Mouse (Mus musculus) heart, adult 2 months (tissue): ENCODE data around the gene C2cd4b. TPM values are rescaled to one million over a fixed set of nuclear protein-coding genes. Genes with fewer than 3 reads are reported as not detected.

Experiments used
- DNase-seq, 2 experiments: peaks; one replicate each; pipeline ENCODE4 v3.0.0; 2021
- H3K27ac ChIP-seq: fragments of 200-600 bp; 2 replicates; pipeline ENCODE4 v1.8.1; 2022
- H3K27me3 ChIP-seq: fragments of 200-500 bp; 2 replicates; pipeline ENCODE4 v1.6.1; 2012; ENCODE audit warnings: mild to moderate bottlenecking, low read length, inconsistent platforms, mixed read lengths; ENCODE audit not compliant: control insufficient read depth, insufficient read depth
- H3K36me3 ChIP-seq: fragments of 200-500 bp; 2 replicates; pipeline ENCODE4 v1.6.1; 2012; ENCODE audit warnings: low read length, inconsistent platforms; ENCODE audit not compliant: control insufficient read depth, insufficient read depth
- H3K4me1 ChIP-seq: fragments of 200-500 bp; 2 replicates; pipeline ENCODE4 v1.6.1; 2011; ENCODE audit warnings: low read length; ENCODE audit not compliant: control insufficient read depth, insufficient read depth
- H3K4me3 ChIP-seq: fragments of 200-600 bp; 2 replicates; pipeline ENCODE4 v1.8.1; 2022
- H3K79me2 ChIP-seq: fragments of 200-500 bp; replicated peaks from 2 replicates; pipeline ENCODE4 v1.6.1; 2012; ENCODE audit warnings: mild to moderate bottlenecking, inconsistent platforms, low read length, moderate library complexity, mixed read lengths; ENCODE audit not compliant: control insufficient read depth, insufficient read depth
- H3K9ac ChIP-seq: fragments of 200-500 bp; 2 replicates; pipeline ENCODE4 v1.6.1; 2012; ENCODE audit warnings: low read depth, mild to moderate bottlenecking, control low read depth, inconsistent platforms, low read length, mixed read lengths
- CTCF ChIP-seq: fragments of 200-600 bp; IDR thresholded peaks from 2 replicates; pipeline ENCODE4 v1.8.1; 2022; ENCODE audit warnings: antibody characterized with exemption, mild to moderate bottlenecking, moderate library complexity
- EP300 ChIP-seq: fragments of 200-500 bp; IDR thresholded peaks from 2 replicates; pipeline ENCODE4 v1.6.1; 2011; ENCODE audit warnings: low read depth, low read length, control low read depth; ENCODE audit not compliant: insufficient read depth
- POLR2A ChIP-seq: fragments of 200-500 bp; IDR thresholded peaks from 2 replicates; pipeline ENCODE4 v1.6.1; 2011; ENCODE audit warnings: mild to moderate bottlenecking, low read depth, low read length, control low read depth; ENCODE audit not compliant: insufficient read depth
- WGBS: fragments of 180-500 bp; shearing (Covaris S2); methylation state at CpG from one replicate; pipeline ENCODE4 v1.1.7; 2018; 5-methylcytosine and 5-hydroxymethylcytosine counted together
- intact Hi-C: fragments of 180-260 bp; cut with DNase I; formaldehyde crosslinking; loops from one replicate; pipeline ENCODE4 v1.15.1; 2025
- polyA plus RNA-seq: library from polyadenylated mRNA; depleted of rRNA; stranded (reverse); fragments of >200 nt; gene quantifications from 2 replicates; pipeline ENCODE4 v1.2.3, GENCODE M21; 2012
- total RNA-seq, 2 experiments: library from RNA; stranded (reverse); gene quantifications; 2 replicates each; pipeline ENCODE4 v1.2.3; 2021

Gene C2cd4b
- total and polyA plus RNA-seq, 3 experiments = 0.73 to 1.5 (median 1.0) TPM

- no peak overlapping the region for H3K27ac ChIP-seq
- no peak for DNase-seq
- TF ChIP-seq CTCF (no peak), EP300 (no peak), POLR2A (no peak)
- no peak overlapping the region for H3K4me3 ChIP-seq
- WGBS = 33% methylated on average over 8 of the region's 8 CpGs
- H3K9ac ChIP-seq = no peak overlapping the region
- peaks cover 1% of the 10 kb centered on the region; the same call in 1 of the 2 replicates for H3K4me1 ChIP-seq
- H3K79me2 ChIP-seq = no peaks in the 10 kb centered on the region
- intact Hi-C loops = no loop called here
- H3K36me3 ChIP-seq = no peaks in the 10 kb centered on the region
- no peaks in the 10 kb centered on the region for H3K27me3 ChIP-seq
Measured at GRCm38 (mm10) chr9:67778553-67778952, 19.3 kb downstream of the C2cd4b start.

- Histone ChIP-seq H3K27ac (no peak overlapping the region), H3K79me2 (no peaks in the 10 kb centered on the region), H3K27me3 (no peaks in the 10 kb centered on the region), H3K36me3 (no peaks in the 10 kb centered on the region), H3K4me1 (peaks cover 1% of the 10 kb centered on the region; the same call in 1 of the 2 replicates), H3K4me3 (no peak overlapping the region), H3K9ac (no peak overlapping the region)
- DNase-seq = no peak
- no peak for TF ChIP-seq EP300
- TF ChIP-seq CTCF = no peak
- no peak for TF ChIP-seq POLR2A
- WGBS = 59% methylated on average over 6 of the region's 6 CpGs
- intact Hi-C loops = no loop called here
Measured at GRCm38 (mm10) chr9:67782786-67783185, 23.5 kb downstream of the C2cd4b start.

- H3K4me3 ChIP-seq = no peak overlapping the region
- intact Hi-C loops = no loop called here
- H3K27ac ChIP-seq = no peak overlapping the region
- WGBS = 88% methylated on average over 3 of the region's 3 CpGs
- no peak for DNase-seq
- H3K27me3 ChIP-seq = no peaks in the 10 kb centered on the region
- no peak for TF ChIP-seq CTCF
- no peak for TF ChIP-seq EP300
- TF ChIP-seq POLR2A = no peak
- H3K79me2 ChIP-seq = no peaks in the 10 kb centered on the region
- no peak overlapping the region for H3K9ac ChIP-seq
- H3K4me1 ChIP-seq = peaks cover 1% of the 10 kb centered on the region; the same call in 1 of the 2 replicates
- no peaks in the 10 kb centered on the region for H3K36me3 ChIP-seq
Measured at GRCm38 (mm10) chr9:67783464-67783863, 24.2 kb downstream of the C2cd4b start.

- no peak for DNase-seq
- H3K4me1 ChIP-seq = peaks cover 1% of the 10 kb centered on the region; the same call in 1 of the 2 replicates
- no peak overlapping the region for H3K27ac ChIP-seq
- TF ChIP-seq EP300 (no peak), POLR2A (no peak), CTCF (peak; percentile 62)
- no peaks in the 10 kb centered on the region for H3K79me2 ChIP-seq
- no peak overlapping the region for H3K9ac ChIP-seq
- no peaks in the 10 kb centered on the region for H3K27me3 ChIP-seq
- H3K36me3 ChIP-seq = no peaks in the 10 kb centered on the region
- no peak overlapping the region for H3K4me3 ChIP-seq
- intact Hi-C loops = no loop called here
Measured at GRCm38 (mm10) chr9:67783925-67784324, 24.7 kb downstream of the C2cd4b start.

- no peak overlapping the region for H3K27ac ChIP-seq
- H3K4me1 ChIP-seq = peaks cover 1% of the 10 kb centered on the region; the same call in 1 of the 2 replicates
- intact Hi-C loops = no loop called here
- no peak overlapping the region for H3K9ac ChIP-seq
- no peak overlapping the region for H3K4me3 ChIP-seq
- TF ChIP-seq POLR2A (no peak), EP300 (no peak), CTCF (no peak)
- no peaks in the 10 kb centered on the region for H3K27me3 ChIP-seq
- no peaks in the 10 kb centered on the region for H3K79me2 ChIP-seq
- no peaks in the 10 kb centered on the region for H3K36me3 ChIP-seq
- no peak for DNase-seq
- 87% methylated on average over 7 of the region's 7 CpGs for WGBS
Measured at GRCm38 (mm10) chr9:67786311-67786710, 27.1 kb downstream of the C2cd4b start.

- no peak overlapping the region for H3K9ac ChIP-seq
- H3K36me3 ChIP-seq = no peaks in the 10 kb centered on the region
- H3K4me1 ChIP-seq = no peaks in the 10 kb centered on the region
- 70% methylated on average over 6 of the region's 6 CpGs for WGBS
- H3K4me3 ChIP-seq = no peak overlapping the region
- H3K27me3 ChIP-seq = no peaks in the 10 kb centered on the region
- TF ChIP-seq EP300 = no peak
- TF ChIP-seq POLR2A = no peak
- TF ChIP-seq CTCF = no peak
- intact Hi-C loops = no loop called here
- no peak overlapping the region for H3K27ac ChIP-seq
- no peak for DNase-seq
- no peaks in the 10 kb centered on the region for H3K79me2 ChIP-seq
Measured at GRCm38 (mm10) chr9:67787671-67788070, 28.4 kb downstream of the C2cd4b start.
